Mouse (Mus musculus): ENCODE results near the gene Syngr1. TPM values are rescaled to one million over a fixed set of nuclear protein-coding genes. Genes with fewer than 3 reads are reported as not detected.

The Syngr1 gene
- polyA plus RNA-seq, 1 experiment from 2014 or later: 7.0 TPM

- peaks cover 50% of the 10 kb centered on the region for H3K4me1 ChIP-seq
- peak overlapping the region; percentile 87 for H3K27ac ChIP-seq (replicated peaks)
- no peaks in the 10 kb centered on the region for H3K9me3 ChIP-seq
- no peak overlapping the region for H3K4me3 ChIP-seq
- no peak for DNase-seq (ENCODE audit: low spot score)
- WGBS: 86% methylated on average over 13 of the region's 13 CpGs
- H3K36me3 ChIP-seq (replicated peaks): peaks cover 82% of the 10 kb centered on the region
- no peaks in the 10 kb centered on the region for H3K27me3 ChIP-seq (replicated peaks; ENCODE audit: low read depth, poor library complexity, severe bottlenecking)
Observed at GRCm38 (mm10) chr15:80160223-80160622, 69.1 kb downstream of the Syngr1 start.

- Histone ChIP-seq H3K27me3 (replicated peaks; ENCODE audit: low read depth, poor library complexity, severe bottlenecking) (no peaks in the 10 kb centered on the region), H3K27ac (replicated peaks) (peak overlapping the region; percentile 87), H3K36me3 (replicated peaks) (peaks cover 77% of the 10 kb centered on the region), H3K4me1 (peaks cover 52% of the 10 kb centered on the region), H3K9me3 (no peaks in the 10 kb centered on the region), H3K4me3 (no peak overlapping the region)
- no peak for DNase-seq (ENCODE audit: low spot score)
- WGBS: 88% methylated on average over 4 of the region's 4 CpGs
Observed at GRCm38 (mm10) chr15:80160726-80161125, 69.6 kb downstream of the Syngr1 start.

- 87% methylated on average over 3 of the region's 3 CpGs for WGBS
- Histone ChIP-seq H3K36me3 (replicated peaks) (peaks cover 73% of the 10 kb centered on the region), H3K27me3 (replicated peaks; ENCODE audit: low read depth, poor library complexity, severe bottlenecking) (no peaks in the 10 kb centered on the region), H3K4me1 (peaks cover 51% of the 10 kb centered on the region), H3K9me3 (no peaks in the 10 kb centered on the region), H3K4me3 (no peak overlapping the region), H3K27ac (replicated peaks) (peak overlapping the region; percentile 87)
- DNase-seq (ENCODE audit: low spot score): no peak
Observed at GRCm38 (mm10) chr15:80161199-80161598, 70.1 kb downstream of the Syngr1 start.

- Histone ChIP-seq H3K4me1 (peaks cover 47% of the 10 kb centered on the region), H3K4me3 (no peak overlapping the region), H3K9me3 (no peaks in the 10 kb centered on the region), H3K36me3 (replicated peaks) (peaks cover 60% of the 10 kb centered on the region), H3K27me3 (replicated peaks; ENCODE audit: low read depth, poor library complexity, severe bottlenecking) (no peaks in the 10 kb centered on the region), H3K27ac (replicated peaks) (no peak overlapping the region)
- WGBS: 83% methylated on average over 4 of the region's 4 CpGs
- DNase-seq (ENCODE audit: low spot score): no peak
Observed at GRCm38 (mm10) chr15:80162401-80162964, 71.3 kb downstream of the Syngr1 start.

- no peaks in the 10 kb centered on the region for H3K9me3 ChIP-seq
- peaks cover 52% of the 10 kb centered on the region for H3K36me3 ChIP-seq (replicated peaks)
- no peak for DNase-seq (ENCODE audit: low spot score)
- 89% methylated on average over 11 of the region's 11 CpGs for WGBS
- H3K27me3 ChIP-seq (replicated peaks; ENCODE audit: low read depth, poor library complexity, severe bottlenecking): no peaks in the 10 kb centered on the region
- no peak overlapping the region for H3K4me3 ChIP-seq
- H3K27ac ChIP-seq (replicated peaks): no peak overlapping the region
- peaks cover 39% of the 10 kb centered on the region for H3K4me1 ChIP-seq
Observed at GRCm38 (mm10) chr15:80163274-80163673, 72.1 kb downstream of the Syngr1 start.

GRCm38 (mm10) chr15:80163716-80164115, 72.6 kb downstream of the Syngr1 start:
- no peaks in the 10 kb centered on the region for H3K27me3 ChIP-seq (replicated peaks; ENCODE audit: low read depth, poor library complexity, severe bottlenecking)
- 88% methylated on average over 4 of the region's 4 CpGs for WGBS
- H3K36me3 ChIP-seq (replicated peaks): peaks cover 48% of the 10 kb centered on the region
- no peaks in the 10 kb centered on the region for H3K9me3 ChIP-seq
- no peak overlapping the region for H3K27ac ChIP-seq (replicated peaks)
- H3K4me3 ChIP-seq: no peak overlapping the region
- peaks cover 35% of the 10 kb centered on the region for H3K4me1 ChIP-seq
- DNase-seq (ENCODE audit: low spot score): no peak

- DNase-seq (ENCODE audit: low spot score): no peak
- H3K4me3 ChIP-seq: no peak overlapping the region
- H3K27me3 ChIP-seq (replicated peaks; ENCODE audit: low read depth, poor library complexity, severe bottlenecking): peaks cover 5% of the 10 kb centered on the region
- peaks cover 29% of the 10 kb centered on the region for H3K4me1 ChIP-seq
- no peaks in the 10 kb centered on the region for H3K9me3 ChIP-seq
- H3K36me3 ChIP-seq (replicated peaks): peaks cover 31% of the 10 kb centered on the region
- 62% methylated on average over 5 of the region's 5 CpGs for WGBS
- no peak overlapping the region for H3K27ac ChIP-seq (replicated peaks)
Observed at GRCm38 (mm10) chr15:80165396-80165795, 74.3 kb downstream of the Syngr1 start.

Small RNA genes within 50 kb of the gene (microRNA-seq; reads per million reads assigned to microRNA genes)
- gene Snord43: 40.0 reads per million, percentile 40 among the genes with 10 or more reads in this experiment

Other genes starting within 250 kb of the Syngr1 start
- gene Apobec3, start 199.7 kb upstream of the Syngr1 start, polyA plus RNA-seq (2016; fragmentation: Nextera tagmentation; extraction: Ambion mirVana): 7.7 and 8.4 TPM in 2 replicates
- 2.1 and 2.4 TPM in 2 replicates for gene Cbx7, start 120.2 kb upstream of the Syngr1 start, polyA plus RNA-seq (2016; fragmentation: Nextera tagmentation; extraction: Ambion mirVana)
- gene Pdgfb, start 76.4 kb upstream of the Syngr1 start, polyA plus RNA-seq (2016; fragmentation: Nextera tagmentation; extraction: Ambion mirVana): 1.4 and 1.6 TPM in 2 replicates
- gene Rpl3, start 534 bp downstream of the Syngr1 start, polyA plus RNA-seq (2016; fragmentation: Nextera tagmentation; extraction: Ambion mirVana): 1,034 and 1,049 TPM in 2 replicates
- gene Tab1, start 41.8 kb downstream of the Syngr1 start, polyA plus RNA-seq (2016; fragmentation: Nextera tagmentation; extraction: Ambion mirVana): 43.3 and 45.3 TPM in 2 replicates
- 6.3 and 7.6 TPM in 2 replicates for gene Mgat3, start 82.4 kb downstream of the Syngr1 start, polyA plus RNA-seq (2016; fragmentation: Nextera tagmentation; extraction: Ambion mirVana)
- 44.4 and 44.5 TPM in 2 replicates for gene Mief1, start 142.7 kb downstream of the Syngr1 start, polyA plus RNA-seq (2016; fragmentation: Nextera tagmentation; extraction: Ambion mirVana)
- not detected in 2 replicates for gene AC140267.1, start 144.5 kb downstream of the Syngr1 start, polyA plus RNA-seq (2016; fragmentation: Nextera tagmentation; extraction: Ambion mirVana)
- gene Atf4, start 163.8 kb downstream of the Syngr1 start, polyA plus RNA-seq (2016; fragmentation: Nextera tagmentation; extraction: Ambion mirVana): 104 and 111 TPM in 2 replicates
- 68.1 and 73.2 TPM in 2 replicates for gene Rps19bp1, start 173.0 kb downstream of the Syngr1 start, polyA plus RNA-seq (2016; fragmentation: Nextera tagmentation; extraction: Ambion mirVana)
- 0.02 and 0.03 TPM in 2 replicates for gene Cacna1i, start 195.9 kb downstream of the Syngr1 start, polyA plus RNA-seq (2016; fragmentation: Nextera tagmentation; extraction: Ambion mirVana)

Measured in embryonic facial prominence, embryonic 10.5 days (tissue).